Mouse (Mus musculus) hindbrain, embryonic 10.5 days (tissue): Measurements from ENCODE around the gene Cryba4. TPM values are rescaled to one million over a fixed set of nuclear protein-coding genes. Genes with fewer than 3 reads are reported as not detected.

Experiments used
- polyA plus RNA-seq: library from polyadenylated mRNA; unstranded; fragments of >200 nt; fragmentation: Nextera tagmentation; extraction: Ambion mirVana; gene quantifications from 2 replicates; pipeline ENCODE4 v1.2.1, GENCODE M21; 2016

Cryba4 gene
- polyA plus RNA-seq, 1 experiment from 2014 or later, result 1.4 TPM

Other genes with a start within 250 kb of the Cryba4 start
- 0.19 and 0.42 TPM in 2 replicates for gene Crybb1, start 3.3 kb upstream of the Cryba4 start, polyA plus RNA-seq
- 37.2 and 40.9 TPM in 2 replicates for gene Tpst2, start 24.2 kb upstream of the Cryba4 start, polyA plus RNA-seq
- gene Tfip11, start 73.8 kb upstream of the Cryba4 start, polyA plus RNA-seq, result 39.9 and 43.7 TPM in 2 replicates
- gene Srrd, start 90.5 kb upstream of the Cryba4 start, polyA plus RNA-seq, result 52.5 and 53.2 TPM in 2 replicates
- 35.8 and 36.7 TPM in 2 replicates for gene Hps4, start 90.6 kb upstream of the Cryba4 start, polyA plus RNA-seq
- 0.14 and 0.30 TPM in 2 replicates for gene Gm6583, start 103.5 kb upstream of the Cryba4 start, polyA plus RNA-seq
- gene Asphd2, start 142.3 kb upstream of the Cryba4 start, polyA plus RNA-seq, result 19.3 and 24.8 TPM in 2 replicates
- 0.14 TPM in 1 of 2 replicates, not detected in the other for gene Gm6588, start 196.9 kb upstream of the Cryba4 start, polyA plus RNA-seq